Mouse (Mus musculus): Measurements from ENCODE around the gene Hdgfl3.
A peak's percentile ranks its signal among the peaks of the same experiment; 100 is the strongest.

The Hdgfl3 gene

DNA sequence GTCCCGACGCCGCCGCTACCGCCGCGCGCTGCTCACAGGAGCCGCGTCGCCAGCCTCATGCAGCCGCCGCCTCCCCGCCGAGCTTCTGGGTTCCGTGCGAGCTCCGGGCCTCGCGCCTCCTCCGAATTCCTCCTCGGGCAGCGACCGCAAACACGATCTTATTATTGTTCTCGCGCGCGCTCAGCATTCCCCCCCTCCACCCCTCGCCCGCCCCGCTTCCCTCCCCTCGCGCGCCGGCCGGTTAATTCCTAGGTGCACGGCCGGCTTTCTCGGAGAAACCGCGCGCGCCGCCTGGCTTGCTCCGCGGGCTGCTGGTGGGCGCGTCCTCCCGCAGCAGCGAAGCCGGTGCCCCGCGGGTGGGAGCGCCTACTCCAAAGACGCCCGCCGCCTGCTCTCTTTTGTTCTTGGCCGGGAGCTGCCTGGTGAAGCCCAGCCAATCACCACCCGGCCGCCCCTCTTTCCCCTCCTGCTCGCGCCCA, at the start of gene Hdgfl3:
Hdgfl3 (minus strand) TSS at position 207 of the 479 bp plus-strand sequence.
- DNase-seq, result peak; percentile 85

DNA sequence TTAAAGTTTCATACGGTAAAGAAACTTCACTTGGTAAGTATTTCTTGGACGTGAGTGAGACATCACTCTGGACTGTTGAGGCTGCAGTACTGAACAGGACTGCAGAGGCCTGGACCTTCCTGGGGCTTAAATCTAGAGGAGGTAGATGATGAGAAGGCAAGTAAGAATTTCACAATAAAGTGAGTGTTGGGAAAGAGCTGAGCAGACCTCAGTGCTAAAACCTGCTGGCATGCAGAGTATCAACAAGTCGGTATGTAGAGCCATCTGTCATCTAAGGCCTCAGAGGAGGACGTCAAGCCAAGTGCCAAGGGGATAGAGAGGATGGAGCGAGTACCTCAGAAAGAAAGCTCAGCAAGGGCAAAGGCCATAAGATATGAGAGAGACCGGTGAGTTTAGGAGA, 49.4 kb upstream of the Hdgfl3 start:
- DNase-seq, result no peak

DNA sequence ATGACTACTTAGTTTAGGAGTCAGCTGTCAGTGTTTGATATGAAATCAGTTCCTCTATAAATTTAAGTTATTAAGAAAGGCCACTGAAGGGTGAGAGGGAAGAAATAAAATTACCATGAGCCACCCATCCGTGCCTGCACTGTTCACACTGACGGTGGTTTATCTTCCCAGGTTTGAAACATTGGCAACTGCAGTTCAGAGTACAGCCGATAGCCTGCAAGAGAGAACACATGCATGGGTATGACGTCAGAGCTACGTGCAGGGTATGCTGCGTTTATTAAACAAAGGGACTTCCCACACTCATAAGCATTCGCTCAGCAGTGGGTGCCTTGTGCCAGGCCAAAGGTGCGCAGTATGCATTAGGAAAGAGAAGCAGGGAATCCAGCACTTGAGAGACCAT, 44.0 kb upstream of the Hdgfl3 start:
- DNase-seq, result no peak

DNA sequence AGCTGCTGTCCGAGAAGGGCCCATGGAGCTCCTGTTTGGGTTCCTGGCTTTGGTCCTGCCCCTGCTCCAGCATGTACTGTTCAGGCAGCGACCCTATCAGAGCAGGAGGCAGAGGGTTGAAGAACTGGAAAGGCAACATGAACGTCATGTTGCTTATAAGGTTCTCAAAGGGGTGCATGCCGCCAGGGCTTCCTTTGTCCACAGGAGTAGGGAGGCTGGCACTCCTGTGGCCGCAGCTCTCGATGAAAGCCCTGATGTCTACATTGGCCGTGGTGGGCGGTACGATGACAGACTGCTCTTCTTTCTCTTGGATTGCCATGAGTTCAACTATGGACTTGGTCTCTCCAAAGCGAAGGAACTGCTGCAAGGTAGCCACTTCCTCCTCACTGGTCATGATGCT, 40.3 kb upstream of the Hdgfl3 start:
- no peak for DNase-seq

DNA sequence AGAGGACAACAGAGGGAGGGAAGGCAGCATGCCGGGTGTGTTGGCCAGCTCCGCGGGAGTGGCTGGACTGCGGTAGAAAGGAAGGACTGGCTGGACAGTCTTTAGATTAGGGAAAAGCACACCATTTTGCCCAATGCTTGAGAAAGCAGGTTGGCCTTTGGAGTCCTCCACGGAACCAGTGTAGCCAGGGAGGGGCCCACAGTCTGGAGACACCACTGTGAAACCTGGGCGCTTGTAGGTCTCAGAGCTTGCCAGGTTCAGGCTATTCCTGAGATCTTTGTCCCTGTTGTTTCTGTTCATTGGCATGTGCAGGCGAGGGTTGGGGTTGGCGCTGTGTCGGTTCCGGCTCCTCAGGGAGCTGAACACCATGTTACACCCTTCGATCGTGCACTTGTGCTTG, 39.7 kb upstream of the Hdgfl3 start:
- DNase-seq, result no peak

DNA sequence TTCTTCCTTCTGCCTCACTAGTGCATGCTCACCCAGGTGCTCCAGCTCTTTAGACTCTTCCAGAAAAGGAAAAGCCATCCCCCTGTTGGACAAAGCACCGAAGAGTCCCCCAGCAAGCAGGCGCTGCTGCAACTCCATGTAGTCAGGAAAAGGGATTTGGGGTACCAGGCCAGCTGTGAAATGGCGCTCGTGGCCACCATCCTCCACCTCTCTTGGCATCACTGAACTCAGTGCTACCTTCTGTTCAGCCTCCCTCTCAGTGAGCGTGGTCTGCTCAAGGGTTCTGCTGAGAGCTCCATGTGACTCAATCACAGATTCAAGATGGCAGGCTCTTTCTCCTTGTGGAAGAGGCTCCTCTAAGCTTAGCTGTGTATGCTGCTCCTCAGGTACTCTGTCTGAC, 39.1 kb upstream of the Hdgfl3 start:
- no peak for DNase-seq

DNA sequence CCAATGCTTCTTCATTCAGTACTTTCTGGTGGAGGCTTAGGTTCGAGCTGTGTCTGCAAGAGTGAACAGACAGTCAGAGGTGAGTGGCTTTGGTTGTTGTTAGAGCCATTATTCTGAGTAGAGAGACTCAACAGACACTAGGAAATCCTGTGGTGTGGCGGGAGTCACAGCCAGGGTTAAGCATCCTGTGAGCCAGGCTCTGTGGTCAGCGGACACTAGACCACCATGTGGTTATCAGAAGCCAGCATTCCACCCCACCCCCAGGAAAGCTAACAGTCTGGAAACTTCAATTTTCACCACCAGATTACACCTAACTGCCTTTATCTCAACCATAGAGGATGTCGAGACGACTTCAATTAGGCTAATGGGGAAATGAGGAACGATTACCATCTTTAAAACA, 34.7 kb upstream of the Hdgfl3 start:
- DNase-seq, result no peak

DNA sequence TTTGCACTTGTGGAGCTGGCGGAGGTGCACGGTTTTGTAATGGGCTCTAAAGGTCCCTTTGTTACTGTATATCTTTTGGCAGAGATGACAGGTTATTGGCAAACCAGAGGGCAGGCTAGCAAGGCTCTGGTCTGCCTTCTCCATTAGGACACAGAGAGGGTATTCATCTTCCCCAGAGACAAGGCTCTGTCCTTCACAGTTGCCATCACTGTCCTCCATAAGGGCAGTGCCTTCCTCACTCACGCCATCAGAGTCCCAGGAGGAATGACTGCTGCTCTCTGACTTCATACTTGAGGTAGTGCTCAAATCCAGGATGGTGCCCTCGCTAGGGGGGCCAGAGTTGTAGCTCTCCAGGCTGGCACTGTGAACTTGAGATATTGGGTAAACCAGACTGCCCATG, 34.2 kb upstream of the Hdgfl3 start:
- DNase-seq, result no peak

DNA sequence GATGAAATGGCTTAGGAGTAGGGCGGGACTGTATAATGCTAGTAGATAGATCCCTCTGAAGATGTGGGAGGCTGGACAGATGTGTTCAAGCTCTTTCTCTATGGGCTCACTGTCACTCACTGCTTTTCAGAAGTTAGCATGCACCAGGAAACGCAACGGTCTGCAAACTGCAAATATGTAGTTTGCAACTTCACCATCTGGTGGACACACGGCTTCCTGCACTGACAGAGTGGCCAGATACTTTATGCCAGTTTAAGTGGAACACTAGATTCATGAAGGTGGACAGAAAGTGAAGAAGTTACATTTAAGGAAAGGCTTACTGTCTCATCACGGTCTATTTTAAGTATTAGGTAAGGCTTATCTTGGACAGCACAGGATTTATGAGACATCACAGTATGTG, 31.9 kb upstream of the Hdgfl3 start:
- DNase-seq, result no peak

DNA sequence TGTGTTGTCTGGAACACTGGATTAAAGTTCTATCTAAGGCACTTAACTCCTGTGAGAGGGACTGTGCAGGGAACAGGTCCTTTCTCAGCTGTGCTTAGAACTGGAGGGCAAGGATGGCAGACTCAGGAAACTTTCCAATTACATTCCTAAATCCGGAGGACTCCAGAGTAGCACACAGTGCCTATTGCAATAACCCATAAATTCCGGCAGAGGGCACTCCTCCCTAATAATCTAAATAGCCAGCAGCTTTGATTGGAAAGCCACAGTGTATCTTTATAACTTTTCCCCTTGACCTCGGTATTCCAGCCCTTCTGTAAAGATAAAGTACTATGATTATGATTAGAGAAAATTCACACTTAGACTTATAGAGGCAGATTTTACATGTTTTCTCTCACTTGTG, 25.4 kb upstream of the Hdgfl3 start:
- DNase-seq, result peak; percentile 39

DNA sequence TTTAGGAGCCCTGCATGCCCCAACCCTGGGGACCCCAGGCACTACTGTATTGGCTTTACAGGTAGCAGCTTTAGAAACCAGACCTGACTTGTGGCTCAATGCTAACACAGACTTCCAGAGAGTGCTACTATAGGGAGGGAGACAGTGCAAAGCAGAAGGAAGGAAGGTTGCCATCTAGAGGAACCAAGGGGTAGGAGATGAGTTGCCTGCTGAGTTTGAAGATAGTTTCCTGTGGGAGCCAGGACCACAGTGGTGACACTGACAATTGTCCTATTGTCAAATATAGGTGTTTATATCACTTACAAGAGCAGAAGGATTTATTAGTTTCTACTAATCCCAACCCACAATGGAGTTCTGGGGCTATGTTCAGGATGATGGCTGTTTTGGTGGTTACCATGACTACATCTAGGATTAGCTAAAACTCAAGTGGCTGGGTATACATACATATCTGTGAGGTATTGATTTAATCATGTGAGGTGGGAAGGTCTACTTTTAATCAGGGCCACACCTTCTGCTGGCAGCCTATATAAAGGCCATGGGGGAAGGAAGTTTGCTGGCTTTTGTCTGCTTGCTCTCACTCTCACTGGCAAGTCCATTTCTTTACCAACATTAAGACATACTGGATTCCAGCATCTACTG, 20.1 kb upstream of the Hdgfl3 start:
- DNase-seq, result peak; percentile 31

DNA sequence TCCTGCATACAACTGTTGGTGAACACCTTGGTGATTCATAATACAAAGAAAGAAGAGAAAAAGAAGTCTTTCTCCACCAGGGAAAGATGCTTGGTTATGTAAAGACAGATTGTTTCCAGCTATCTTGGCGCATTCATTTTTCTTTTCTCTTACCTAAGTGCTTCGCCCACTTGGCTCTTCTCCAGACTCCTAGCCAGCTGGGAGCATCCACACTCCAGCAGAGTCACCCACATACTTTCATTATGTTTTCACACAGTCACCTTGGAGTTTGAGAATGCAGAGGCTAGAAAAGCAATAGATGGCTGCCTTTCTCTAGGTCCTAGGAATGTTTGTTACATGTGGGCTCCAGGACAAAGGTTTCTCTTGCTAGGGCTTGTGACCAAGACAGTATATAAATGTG, 16.2 kb upstream of the Hdgfl3 start:
- peak; percentile 61 for DNase-seq

DNA sequence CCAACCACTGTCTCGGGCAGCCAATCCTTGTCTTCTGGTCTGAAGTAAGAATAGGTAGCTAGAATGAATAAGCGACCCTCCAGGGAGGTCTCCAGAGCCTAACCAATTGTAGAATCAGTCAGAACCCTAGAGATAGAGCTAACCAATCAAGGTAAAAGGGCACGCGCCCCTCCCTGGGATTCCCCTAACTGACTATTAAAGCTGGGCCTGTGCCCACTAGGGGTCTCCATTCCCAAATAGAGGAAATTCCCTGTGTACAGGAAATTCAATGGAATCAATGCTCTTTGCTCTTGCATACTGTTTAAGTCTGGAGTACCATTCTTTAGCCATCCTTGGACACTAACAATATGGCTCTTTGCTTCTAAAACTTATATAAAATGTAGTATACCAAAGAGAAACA, 11.1 kb upstream of the Hdgfl3 start:
- no peak for DNase-seq

DNA sequence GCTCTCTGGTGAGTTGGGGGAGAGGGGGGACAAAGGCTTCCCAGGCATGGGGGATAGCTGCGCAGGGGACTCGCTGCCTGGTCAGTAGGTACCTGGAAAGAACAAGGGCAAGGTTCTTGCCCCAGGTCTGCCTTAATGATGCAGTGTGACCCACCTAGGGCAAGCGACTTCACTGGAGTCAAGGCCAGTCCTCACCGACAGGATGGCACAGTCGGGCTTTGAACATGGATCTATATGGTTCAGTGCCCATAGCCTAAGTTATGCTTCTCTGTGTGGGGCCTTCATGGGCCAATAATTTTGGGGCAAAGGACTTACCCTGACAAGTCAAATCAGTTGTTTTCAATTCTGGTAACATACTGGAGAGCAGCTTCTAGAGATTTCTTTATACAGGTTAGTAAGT, 533 bp upstream of the Hdgfl3 start:
- DNase-seq, result no peak

DNA sequence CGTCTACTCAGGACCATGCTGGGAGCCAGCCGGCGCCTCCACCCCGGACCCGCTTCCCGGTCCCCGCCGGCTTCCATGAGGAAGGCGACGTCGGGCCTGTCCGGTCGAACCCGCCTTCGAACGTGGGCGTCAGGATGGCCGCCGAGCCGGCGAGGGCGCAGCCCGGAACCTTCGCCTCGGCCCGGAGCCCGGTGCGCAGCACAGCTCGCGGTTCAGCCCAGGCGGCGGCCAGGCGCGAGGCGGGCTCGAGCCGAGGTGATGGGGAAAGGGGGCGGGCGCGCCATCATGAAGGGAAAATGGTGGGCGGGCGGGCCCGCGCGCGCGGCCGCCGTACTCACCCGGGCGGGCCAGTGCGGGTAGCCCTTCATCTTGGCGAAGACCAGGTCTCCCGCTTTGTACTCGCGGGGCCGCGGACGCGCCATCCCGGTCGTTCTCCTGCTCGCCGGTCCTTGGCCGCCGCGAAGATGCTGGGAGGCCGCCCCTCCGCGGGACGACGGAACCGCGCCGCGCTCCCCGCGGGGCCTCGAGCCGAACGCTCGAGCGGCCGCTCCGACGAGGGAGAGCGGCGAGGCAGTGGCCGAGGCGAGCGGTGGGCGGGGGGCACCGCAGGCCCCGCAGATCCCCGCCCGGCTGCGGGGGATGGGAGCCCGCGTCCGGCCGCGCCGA, 539 bp downstream of the Hdgfl3 start:
- DNase-seq, result peak; percentile 73

DNA sequence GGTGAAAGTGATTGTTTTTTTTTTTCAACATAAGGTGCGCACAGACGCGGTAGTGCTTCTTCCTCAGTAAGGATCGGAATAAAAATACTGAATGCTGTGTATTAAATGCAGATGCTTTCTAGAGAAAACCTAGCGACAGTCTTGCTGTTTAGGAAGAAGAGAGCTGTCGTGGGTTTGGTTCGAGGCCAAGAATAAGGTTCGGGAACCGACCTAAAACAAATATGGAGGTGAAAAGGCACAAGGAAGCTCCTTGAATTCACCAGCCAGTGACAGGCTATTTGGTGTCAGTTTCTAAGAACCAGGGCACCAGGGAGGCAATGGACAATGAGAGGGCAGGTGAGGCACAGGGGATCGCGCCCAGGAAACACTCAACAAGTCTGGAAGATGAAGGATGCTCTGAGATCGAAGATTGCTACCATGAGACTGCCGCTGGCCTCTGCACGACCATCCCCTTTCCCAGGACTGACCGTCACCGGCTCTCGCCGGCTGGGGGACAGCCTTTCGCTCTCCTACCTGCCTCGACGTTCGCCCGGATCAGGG, 1.1 kb downstream of the Hdgfl3 start:
- DNase-seq, result no peak

DNA sequence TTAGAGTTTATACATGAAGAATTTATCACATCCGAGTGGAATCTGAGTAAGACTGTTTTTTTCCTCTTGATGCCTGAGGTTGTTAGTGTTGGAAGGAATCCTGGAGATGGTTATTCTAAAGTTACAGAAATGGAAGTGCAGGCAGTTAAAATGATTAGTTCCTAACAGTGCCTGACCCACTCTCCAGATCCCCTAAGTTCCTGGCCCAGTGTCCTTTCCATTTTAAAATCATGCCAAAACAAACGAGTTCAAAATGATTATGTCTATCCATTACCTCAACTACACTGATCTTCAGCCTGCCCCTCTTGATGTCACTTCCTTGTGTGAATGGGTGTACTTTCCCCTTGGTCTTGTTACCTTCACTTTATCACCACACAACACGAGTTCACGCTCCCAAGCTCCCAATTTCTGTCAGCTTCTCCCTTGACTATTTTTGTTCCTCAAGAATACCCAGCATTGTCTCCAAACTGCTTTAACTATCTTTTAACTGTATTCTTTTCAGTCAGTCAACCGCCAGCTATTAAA, 1.7 kb downstream of the Hdgfl3 start:
- no peak for DNase-seq

DNA sequence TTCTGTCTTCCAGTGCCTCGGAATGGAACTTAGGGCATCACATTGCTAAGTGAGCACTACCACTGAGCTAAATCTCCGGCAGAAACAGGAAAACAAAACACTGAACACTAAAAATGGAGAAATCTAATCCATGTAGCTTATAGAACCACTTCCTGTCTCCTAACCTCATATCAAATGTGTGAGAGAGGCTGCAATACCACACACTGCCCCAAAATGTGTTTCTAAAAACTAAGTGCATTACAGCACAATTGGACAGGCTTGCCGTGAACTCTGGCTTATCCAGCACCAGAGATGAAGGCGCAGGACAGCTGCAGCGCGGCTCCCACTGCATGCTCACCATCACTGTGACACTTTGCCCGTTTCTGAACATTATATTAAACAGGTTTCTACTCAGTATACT, 5.3 kb downstream of the Hdgfl3 start:
- DNase-seq, result no peak

DNA sequence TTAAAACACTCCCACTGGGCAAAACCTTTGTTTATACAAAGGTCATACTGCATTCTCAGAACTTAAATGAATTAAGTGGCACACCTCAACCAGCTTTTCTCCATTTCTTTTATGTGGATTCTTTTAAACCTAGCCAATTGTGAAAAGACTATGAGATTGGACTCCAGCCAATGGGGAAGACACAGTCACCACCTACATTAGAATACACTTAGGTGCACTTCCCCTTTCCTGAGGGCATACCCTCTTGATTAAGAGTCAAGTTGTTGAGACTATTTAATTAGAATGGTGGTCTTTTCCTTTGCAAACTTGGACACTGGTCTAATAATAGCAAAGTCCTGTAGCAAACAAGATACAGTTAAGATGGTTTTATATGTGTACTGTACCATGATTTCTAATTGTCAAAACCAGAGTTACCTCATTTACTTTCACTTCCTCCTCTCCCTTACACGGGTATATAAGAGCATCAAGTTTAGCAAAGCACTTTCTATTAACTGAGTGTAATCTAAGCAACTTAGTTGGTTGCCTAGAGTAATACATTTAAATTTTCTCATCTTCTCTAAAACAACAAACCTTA, 12.8 kb downstream of the Hdgfl3 start:
- no peak for DNase-seq

DNA sequence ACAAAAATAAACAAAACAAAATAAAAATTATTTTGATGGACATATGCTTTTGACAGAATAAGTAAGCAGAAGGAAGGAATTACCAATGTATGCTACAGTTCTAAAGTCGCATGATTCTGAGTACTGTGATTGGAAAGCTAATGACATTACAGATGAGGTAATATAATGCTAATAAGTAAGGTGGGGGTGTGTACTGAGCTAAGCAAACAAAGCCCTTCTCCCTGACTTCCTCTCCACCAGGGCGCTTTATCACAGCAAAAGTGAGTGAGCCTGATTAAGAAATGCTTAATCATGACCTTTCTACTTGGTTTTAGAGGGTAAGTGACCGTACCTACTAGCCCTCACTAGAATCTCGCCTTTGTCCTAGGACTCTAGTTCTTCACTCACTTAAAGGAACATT, 14.0 kb downstream of the Hdgfl3 start:
- DNase-seq, result no peak

DNA sequence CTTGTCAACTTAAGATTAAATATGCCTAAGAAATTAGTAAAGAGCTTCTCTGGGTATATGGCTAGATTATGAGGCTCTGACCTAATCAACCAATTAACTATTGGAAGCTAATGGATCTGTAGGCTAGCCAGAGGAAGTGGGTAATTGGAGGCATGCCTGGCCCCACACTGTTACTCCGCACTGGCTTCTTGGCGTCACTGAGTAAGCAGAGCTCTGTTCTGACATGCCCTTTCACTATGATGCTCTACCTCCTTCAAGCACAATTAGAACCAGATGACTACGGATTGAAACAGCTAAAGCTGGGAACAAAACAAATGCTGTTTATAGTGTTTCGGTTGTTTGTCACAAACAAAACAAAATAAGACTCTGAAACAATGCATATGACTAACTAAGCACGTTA, 16.0 kb downstream of the Hdgfl3 start:
- DNase-seq, result no peak

DNA sequence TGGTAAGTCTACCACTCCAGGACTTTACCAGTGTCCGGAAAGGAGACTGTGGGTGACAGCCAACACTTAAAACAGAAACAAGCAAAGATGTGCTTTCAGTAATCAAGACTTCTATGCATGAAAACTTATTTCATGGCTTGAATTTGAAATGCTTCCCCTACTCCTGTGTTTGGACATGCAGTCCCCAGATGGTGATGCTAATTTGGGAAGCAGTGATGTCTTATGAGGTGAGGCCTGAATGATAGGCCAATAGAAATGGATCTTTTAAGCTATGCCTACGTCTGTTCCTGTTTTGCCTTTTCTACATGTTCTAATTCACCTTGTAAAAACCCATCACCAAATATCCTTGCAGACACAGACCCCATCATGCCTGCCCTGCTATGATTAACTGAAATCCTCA, 29.3 kb downstream of the Hdgfl3 start:
- DNase-seq, result no peak

DNA sequence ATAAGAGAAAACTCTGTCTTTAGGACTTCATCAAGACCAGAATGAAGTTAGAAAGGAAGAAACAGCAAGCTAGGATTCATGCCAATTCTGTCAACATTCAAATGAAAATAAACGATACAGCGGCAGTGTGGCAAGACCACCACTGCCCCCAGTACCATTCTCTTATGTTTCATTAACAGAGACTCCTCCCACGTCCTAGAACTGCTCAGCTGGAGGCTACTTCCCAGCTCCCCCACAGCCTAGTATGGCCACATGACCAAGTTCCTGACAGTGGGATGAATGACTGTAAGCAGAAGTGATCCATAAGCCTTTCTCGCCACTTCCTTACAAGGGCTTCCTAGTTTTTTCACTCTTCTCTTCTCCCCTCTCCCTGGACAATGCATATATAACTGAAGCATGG, 30.2 kb downstream of the Hdgfl3 start:
- DNase-seq, result no peak

DNA sequence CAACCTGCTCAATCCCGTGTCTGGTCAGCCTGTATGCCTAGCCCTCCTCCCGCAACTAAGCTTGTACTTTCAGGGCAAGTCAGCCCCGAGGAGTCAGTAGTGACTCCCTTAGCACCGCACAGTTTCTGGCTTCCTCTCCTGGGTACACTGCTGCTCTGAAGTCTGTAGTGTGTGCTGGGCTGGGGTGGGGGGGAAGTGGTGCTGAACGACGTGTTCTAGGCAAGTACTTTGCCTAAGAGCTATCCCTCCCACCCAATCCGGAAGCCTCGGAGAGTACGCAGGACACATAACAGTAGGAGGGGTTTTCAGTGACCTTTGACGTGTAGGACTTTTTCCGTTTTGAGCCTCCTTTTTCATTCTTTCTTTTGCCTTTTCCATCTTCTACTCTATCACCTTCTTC, 34.9 kb downstream of the Hdgfl3 start:
- DNase-seq, result no peak
